Mouse (Mus musculus): ENCODE measurements around the gene Slc12a6. TPM values are rescaled to one million over a fixed set of nuclear protein-coding genes. Genes with fewer than 3 reads are reported as not detected.

The Slc12a6 gene
- total RNA-seq, 4 experiments from 2014 or later = 105 to 127 (median 118) TPM

DNA sequence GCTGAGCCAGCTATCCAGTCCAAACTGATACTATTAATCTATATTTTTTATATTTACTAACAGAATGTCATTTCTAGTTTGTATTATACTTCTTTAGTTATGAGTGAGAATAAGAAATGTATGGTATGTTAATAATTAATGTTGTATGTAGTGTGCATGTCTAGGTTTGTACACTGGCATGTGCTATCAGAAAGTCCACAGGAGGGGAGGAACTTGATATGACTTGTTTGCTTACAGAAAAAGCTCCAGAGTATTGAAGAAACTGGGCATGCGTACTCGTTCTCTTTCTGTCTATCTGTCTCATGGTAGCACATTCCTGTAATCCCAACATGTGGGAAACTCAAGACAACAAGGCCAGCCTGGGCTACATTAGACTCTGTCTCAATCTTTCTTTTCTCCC lies 52.6 kb downstream of the Slc12a6 start:
- DNase-seq (ENCODE audit: low spot score in 2 of 2) = no peak

DNA sequence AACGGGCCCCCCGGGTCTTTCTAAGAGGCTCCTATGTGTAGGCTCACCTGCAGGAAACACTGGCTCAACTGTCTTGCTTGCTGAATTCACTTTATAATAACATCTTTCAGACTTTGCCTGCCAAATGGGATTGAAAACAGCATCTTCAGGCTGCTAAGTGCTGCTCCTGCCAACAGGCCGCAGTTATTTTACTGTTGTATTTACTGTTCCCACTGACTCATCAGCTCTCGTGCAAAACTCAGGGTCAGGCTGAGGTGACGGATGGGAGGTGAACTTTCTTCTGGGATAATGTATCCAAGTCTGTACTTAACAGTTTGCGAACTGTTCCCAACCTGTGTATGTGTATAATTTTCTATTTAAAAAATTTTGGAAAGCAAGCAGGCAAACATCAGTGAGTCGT lies 53.3 kb downstream of the Slc12a6 start:
- no peak for DNase-seq (ENCODE audit: low spot score in 2 of 2)

- no peak for DNase-seq (ENCODE audit: low spot score in 2 of 2)
Measured at GRCm38 (mm10) chr2:112328069-112328777, 62.6 kb downstream of the Slc12a6 start.

- DNase-seq (ENCODE audit: low spot score in 2 of 2) = no peak
Measured at GRCm38 (mm10) chr2:112332051-112332898, 66.7 kb downstream of the Slc12a6 start.

DNA sequence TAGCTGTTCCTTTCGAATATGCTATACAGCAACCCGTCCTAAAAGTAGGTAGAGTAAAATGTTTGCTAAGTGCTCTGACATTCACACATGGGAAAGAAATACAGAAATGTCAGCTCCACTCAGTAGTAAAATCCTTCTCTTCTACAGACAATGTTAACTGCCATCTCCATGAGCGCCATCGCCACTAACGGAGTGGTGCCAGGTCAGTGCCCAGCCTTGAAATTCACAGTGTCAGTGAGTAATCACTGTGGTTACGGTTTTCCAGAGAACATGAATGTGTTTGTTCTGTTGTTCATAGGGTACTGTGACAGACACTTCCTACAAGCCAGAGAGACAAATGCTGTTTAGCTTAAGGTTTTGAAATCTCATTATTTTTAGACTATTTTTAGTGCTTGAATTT lies 71.6 kb downstream of the Slc12a6 start:
- DNase-seq (ENCODE audit: low spot score in 2 of 2) = no peak

DNA sequence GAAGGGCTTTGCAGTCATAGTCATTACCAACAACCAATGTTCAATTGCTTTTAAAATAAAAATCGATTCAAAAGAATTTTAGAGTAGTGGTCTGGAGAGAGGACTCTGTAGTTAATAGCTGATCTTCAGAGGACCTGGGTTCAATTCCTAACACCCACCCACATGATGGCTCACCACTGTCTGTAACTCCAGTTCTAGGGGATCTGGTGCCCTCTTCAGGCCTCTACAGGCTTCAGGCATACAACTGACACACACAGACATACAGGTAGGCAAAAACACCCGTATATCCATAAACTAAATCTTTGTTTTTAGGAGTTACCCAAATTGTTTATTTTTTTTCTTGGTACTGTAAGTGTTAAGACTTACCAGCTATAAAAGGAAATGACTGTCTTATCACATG lies 74.1 kb downstream of the Slc12a6 start:
- DNase-seq (ENCODE audit: low spot score in 2 of 2) = no peak

DNA sequence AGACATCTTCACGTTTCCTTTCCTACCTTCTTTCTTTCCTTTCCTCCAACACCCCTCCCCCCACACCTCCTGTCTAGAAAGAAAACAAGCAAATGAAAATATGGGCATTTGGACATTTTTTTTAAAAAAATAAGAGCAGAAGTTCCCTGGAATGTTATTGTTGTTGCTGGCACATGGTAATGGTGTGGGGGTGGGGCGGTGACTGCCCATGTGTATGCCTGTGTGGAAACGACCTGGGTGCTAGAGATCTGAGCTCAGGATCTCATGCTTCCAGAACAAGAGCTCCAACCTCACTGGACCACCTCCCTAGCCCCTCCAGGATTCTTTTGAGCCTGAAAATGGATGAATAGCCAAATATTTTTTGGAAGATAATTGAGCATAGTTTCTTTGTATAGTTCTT lies 75.5 kb downstream of the Slc12a6 start:
- DNase-seq (ENCODE audit: low spot score in 2 of 2) = no peak

DNA sequence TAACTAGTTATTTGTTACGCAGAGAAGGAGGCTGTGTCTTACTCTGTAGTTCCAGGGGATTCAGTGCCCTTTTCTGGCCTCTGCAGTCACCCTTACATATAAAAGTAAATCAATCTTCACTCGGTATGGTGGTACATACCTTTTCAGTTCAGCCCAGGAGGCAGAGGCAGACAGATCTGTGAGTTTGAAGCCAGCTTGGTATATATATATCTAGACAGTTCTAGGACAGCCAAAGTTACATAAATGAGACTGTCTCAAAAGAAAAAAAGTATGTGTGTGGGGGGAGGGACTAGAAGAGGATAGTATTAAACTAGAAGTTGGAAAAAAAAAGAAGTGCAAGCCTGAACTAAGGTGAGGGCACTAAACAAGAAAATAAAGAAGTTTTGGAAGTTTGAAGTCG lies 82.6 kb downstream of the Slc12a6 start:
- no peak for DNase-seq (ENCODE audit: low spot score in 2 of 2)

GRCm38 (mm10) chr2:112353685-112354455 lies 88.2 kb downstream of the Slc12a6 start:
- no peak for DNase-seq (ENCODE audit: low spot score in 2 of 2)

DNA sequence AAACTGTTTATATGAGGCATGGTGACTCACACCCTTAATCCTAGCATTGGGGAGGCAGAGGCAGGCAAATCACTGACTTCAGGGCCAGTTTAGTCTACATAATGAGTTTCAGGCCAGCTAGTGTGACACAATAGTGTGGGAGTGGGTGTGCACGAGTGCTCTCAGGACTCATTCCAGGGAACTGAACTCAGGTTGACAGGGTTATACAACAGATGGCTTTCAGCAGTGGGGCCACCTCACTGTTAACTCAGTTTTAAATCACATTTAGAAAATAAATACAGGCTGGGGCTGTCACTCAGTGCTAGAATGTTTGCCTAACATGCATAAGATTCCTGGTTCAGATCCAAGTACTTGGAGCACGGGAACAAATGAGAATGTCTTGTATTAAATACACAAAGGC lies 94.0 kb downstream of the Slc12a6 start:
- peak in 1 of 2 experiments; percentile 17 for DNase-seq (ENCODE audit: low spot score in 2 of 2)

GRCm38 (mm10) chr2:112360012-112360780 lies 94.6 kb downstream of the Slc12a6 start:
- DNase-seq (ENCODE audit: low spot score in 2 of 2) = no peak

DNA sequence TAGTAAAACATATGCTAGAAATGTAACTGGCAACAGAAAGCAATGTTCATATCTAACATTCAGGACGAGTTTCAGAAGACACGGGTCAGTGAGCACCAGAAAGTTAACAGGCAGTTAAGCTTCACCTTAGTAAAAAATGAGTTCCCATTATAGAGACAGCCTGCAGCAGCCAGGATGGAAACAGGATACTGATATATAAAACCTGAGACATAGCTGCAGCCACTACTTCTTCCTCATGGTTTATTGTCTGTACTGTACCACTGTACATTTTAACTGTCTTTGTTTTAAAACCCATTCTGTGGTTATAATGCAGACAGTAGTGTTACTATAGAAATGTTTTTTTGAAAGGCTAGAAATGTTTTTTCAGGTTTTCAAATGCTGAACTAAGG lies 95.2 kb downstream of the Slc12a6 start:
- no peak for DNase-seq (ENCODE audit: low spot score in 2 of 2)

GRCm38 (mm10) chr2:112367222-112367621 lies 101.6 kb downstream of the Slc12a6 start:
- DNase-seq (ENCODE audit: low spot score in 2 of 2) = no peak

GRCm38 (mm10) chr2:112367726-112368673 lies 102.4 kb downstream of the Slc12a6 start, which contains the start of gene Emc4:
Gene Emc4 (minus strand): TSS chr2:112368027.
- DNase-seq (ENCODE audit: low spot score in 2 of 2) = peak; percentile 82 to 91

DNA sequence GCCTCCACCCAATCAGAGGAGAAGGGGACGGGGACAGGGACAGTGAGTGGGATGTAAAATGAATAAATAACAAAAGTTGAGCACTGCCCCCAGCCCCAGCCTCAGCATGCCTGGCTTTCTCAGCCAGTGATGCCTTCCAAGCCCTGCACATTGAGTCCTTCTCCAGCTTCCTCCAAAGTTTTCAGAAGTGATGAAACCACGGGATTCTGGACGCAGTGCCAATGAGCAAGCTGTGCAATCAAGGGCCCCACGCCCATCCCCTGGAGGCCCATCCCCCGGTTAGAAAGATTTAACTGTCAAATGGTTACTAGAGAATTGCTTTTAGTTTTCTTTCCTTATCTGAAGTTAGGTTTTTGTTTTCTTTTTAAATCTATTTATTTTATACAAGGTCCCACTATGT lies 104.3 kb downstream of the Slc12a6 start:
- DNase-seq (ENCODE audit: low spot score in 2 of 2) = no peak

- DNase-seq (ENCODE audit: low spot score in 2 of 2) = no peak
Measured at GRCm38 (mm10) chr2:112373141-112373540, 107.5 kb downstream of the Slc12a6 start.

GRCm38 (mm10) chr2:112374610-112375009 lies 109.0 kb downstream of the Slc12a6 start:
- DNase-seq (ENCODE audit: low spot score in 2 of 2) = no peak

GRCm38 (mm10) chr2:112378973-112379898 lies 113.6 kb downstream of the Slc12a6 start, which contains the start of gene Katnbl1:
Gene Katnbl1 (plus strand): TSS chr2:112379211.
- peak; percentile 68 to 82 for DNase-seq (ENCODE audit: low spot score in 2 of 2)

DNA sequence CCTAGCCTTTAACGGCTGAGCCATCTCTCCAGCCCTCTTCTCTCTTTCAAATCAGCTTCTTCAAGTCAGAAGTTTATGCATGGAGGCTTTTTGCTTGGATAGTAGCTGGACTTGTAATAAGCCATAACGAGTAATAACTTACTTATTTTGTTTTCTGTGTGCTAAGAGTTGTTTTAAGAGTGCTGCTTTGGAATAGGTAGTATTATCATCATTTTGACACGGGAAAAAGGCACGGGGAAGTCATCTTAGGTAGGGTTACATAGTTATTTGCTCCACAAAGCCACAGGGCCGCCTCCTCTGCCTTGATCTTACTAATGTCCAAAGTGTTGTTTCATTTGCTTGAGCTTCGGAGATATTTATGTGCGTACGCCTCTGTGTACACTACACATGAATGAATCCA lies 114.5 kb downstream of the Slc12a6 start:
- no peak for DNase-seq (ENCODE audit: low spot score in 2 of 2)
